Mouse (Mus musculus) spleen, adult 2 months (tissue): Measurements from ENCODE around the gene Cdk2ap1.
"Not testable (repeated sequence)": the region's sequence is repeated elsewhere in the genome, so short reads cannot be mapped to it uniquely, and the experiment has no call there.

Source experiments
- CTCF ChIP-seq: fragments of 200-500 bp; IDR thresholded peaks from 2 replicates; pipeline ENCODE4 v1.5.1; 2011; ENCODE audit warnings: mild to moderate bottlenecking, inconsistent platforms; ENCODE audit not compliant: insufficient read depth, insufficient read length, insufficient replicate concordance; ENCODE audit errors: extremely low read depth
- POLR2A ChIP-seq: fragments of 200-500 bp; IDR thresholded peaks from 2 replicates; pipeline ENCODE4 v1.6.1; 2011; ENCODE audit warnings: low read depth, low read length, inconsistent platforms

DNA sequence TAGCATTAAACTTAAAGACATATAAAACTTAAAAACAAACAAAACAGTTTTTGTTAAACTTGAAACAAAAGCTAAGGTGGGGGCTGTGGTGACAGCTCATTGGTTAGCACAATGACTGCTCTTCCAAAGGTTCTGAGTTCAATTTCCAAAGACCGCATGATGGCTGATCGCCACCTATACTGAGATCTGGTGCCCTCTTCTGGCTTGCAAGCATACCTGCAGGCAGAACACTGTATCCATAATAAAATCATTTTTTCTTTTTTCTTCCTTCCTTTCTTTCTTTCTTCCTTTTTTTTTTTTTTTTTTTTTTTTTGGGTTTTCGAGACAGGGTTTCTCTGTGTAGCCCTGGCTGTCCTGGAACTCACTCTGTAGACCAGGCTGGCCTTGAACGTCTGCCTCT lies 63.6 kb downstream of the Cdk2ap1 start:
- peak; percentile 31; the same call in 1 of the 2 replicates for TF ChIP-seq CTCF
- not testable (repeated sequence) for TF ChIP-seq POLR2A
